Mouse (Mus musculus) limb, embryonic 12.5 days (tissue): Measurements from ENCODE around the gene Dync1li2. TPM values are rescaled to one million over a fixed set of nuclear protein-coding genes. Genes with fewer than 3 reads are reported as not detected.
A peak's percentile ranks its signal among the peaks of the same experiment; 100 is the strongest.

Source experiments
- ATAC-seq: fragments of 200-750 bp; cut with Nextera tagmentation; 2 replicates; pipeline ENCODE4 v1.8.0; 2017; ENCODE audit warnings: low read depth, moderate TSS enrichment; ENCODE audit not compliant: insufficient number of reproducible peaks, insufficient read depth, low FRiP score, low TSS enrichment
- H3K27ac ChIP-seq: fragments of 300-500 bp; sonication (generic); 2 replicates; pipeline ENCODE4 v1.5.1; 2016; ENCODE audit warnings: mild to moderate bottlenecking, moderate library complexity
- H3K27me3 ChIP-seq: fragments of 300-500 bp; sonication (generic); 2 replicates; pipeline ENCODE4 v1.6.1; 2016; ENCODE audit warnings: mild to moderate bottlenecking, moderate library complexity
- H3K36me3 ChIP-seq: fragments of 300-500 bp; sonication (generic); 2 replicates; pipeline ENCODE4 v1.6.1; 2016; ENCODE audit warnings: mild to moderate bottlenecking, moderate library complexity
- H3K4me1 ChIP-seq: fragments of 300-500 bp; sonication (generic); replicated peaks from 2 replicates; pipeline ENCODE4 v1.6.1; 2016
- H3K4me2 ChIP-seq: fragments of 300-500 bp; sonication (generic); 2 replicates; pipeline ENCODE4 v1.6.1; 2016; ENCODE audit warnings: mild to moderate bottlenecking, moderate library complexity
- H3K4me3 ChIP-seq: fragments of 300-500 bp; sonication (generic); replicated peaks from 2 replicates; pipeline ENCODE4 v1.5.1; 2016; ENCODE audit warnings: mild to moderate bottlenecking
- H3K9ac ChIP-seq: fragments of 300-500 bp; sonication (generic); replicated peaks from 2 replicates; pipeline ENCODE4 v1.6.1; 2016; ENCODE audit warnings: mild to moderate bottlenecking, moderate library complexity
- H3K9me3 ChIP-seq: fragments of 300-500 bp; sonication (generic); 2 replicates; pipeline ENCODE4 v1.6.1; 2016; ENCODE audit warnings: mild to moderate bottlenecking, moderate library complexity
- WGBS: fragments of 180-500 bp; shearing (Covaris S2); methylation state at CpG from one replicate; pipeline ENCODE4 v1.1.7; 2016; 5-methylcytosine and 5-hydroxymethylcytosine counted together
- polyA plus RNA-seq: library from polyadenylated mRNA; unstranded; fragments of >200 nt; fragmentation: Nextera tagmentation; extraction: Ambion mirVana; gene quantifications from 2 replicates; pipeline ENCODE4 v1.2.1, GENCODE M21; 2016

The Dync1li2 gene
- polyA plus RNA-seq, result 79.0 and 83.5 TPM in 2 replicates

- under 1% methylated on average over 75 of the region's 75 CpGs for WGBS
- Histone ChIP-seq H3K4me2 (peak within 1 kb of the TSS; percentile 90), H3K9me3 (no peaks in the 10 kb centered on the region), H3K4me3 (peak within 1 kb of the TSS; percentile 93), H3K9ac (peak within 1 kb of the TSS; percentile 93), H3K27me3 (no peaks in the 10 kb centered on the region), H3K36me3 (peaks cover 33% of the 10 kb centered on the region), H3K4me1 (peaks cover 13% of the 10 kb centered on the region), H3K27ac (peak within 1 kb of the TSS; percentile 87)
- ATAC-seq, result peak; percentile 81
Measured at GRCm38 (mm10) chr8:104442299-104443124, at the start of gene Dync1li2. TSS of gene Dync1li2 (minus strand) at chr8:104443047.

- H3K4me3 ChIP-seq, result no peak overlapping the region
- no peak overlapping the region for H3K27ac ChIP-seq
- WGBS, result 63% methylated on average over 1 of the region's 1 CpGs
- no peaks in the 10 kb centered on the region for H3K27me3 ChIP-seq
- H3K4me2 ChIP-seq, result no peak overlapping the region
- no peaks in the 10 kb centered on the region for H3K4me1 ChIP-seq
- ATAC-seq, result no peak
- H3K36me3 ChIP-seq, result no peaks in the 10 kb centered on the region
- no peaks in the 10 kb centered on the region for H3K9me3 ChIP-seq
- no peak overlapping the region for H3K9ac ChIP-seq
Measured at GRCm38 (mm10) chr8:104479091-104479490, 36.2 kb upstream of the Dync1li2 start.

GRCm38 (mm10) chr8:104472465-104472864 lies 29.6 kb upstream of the Dync1li2 start:
- Histone ChIP-seq H3K27me3 (no peaks in the 10 kb centered on the region), H3K36me3 (no peaks in the 10 kb centered on the region), H3K9ac (no peak overlapping the region), H3K4me3 (no peak overlapping the region), H3K4me2 (no peak overlapping the region), H3K9me3 (no peaks in the 10 kb centered on the region), H3K4me1 (no peaks in the 10 kb centered on the region), H3K27ac (no peak overlapping the region)
- ATAC-seq, result no peak
- 85% methylated on average over 3 of the region's 3 CpGs for WGBS

DNA sequence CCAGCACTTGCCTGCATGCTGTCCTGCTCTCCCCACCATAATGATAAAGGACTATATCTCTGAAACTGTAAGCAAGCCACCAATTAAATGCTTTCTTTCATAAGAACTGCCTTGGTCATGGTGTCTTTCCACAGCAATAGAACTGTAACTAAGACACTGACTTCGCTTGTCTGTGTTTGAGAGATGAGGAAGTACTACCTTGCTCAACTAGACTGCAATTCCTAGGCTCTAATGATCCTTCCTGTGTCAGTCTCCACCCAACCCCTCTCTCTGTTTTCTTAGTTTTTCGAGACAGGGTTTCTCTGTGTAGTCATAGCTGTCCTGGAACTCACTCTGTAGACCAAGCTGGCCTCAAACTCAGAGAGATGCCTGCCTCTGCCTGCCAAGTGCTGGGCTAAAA lies 24.6 kb upstream of the Dync1li2 start:
- H3K27ac ChIP-seq, result no peak overlapping the region
- no peak overlapping the region for H3K4me3 ChIP-seq
- no peaks in the 10 kb centered on the region for H3K36me3 ChIP-seq
- no peak for ATAC-seq
- no peaks in the 10 kb centered on the region for H3K27me3 ChIP-seq
- H3K4me2 ChIP-seq, result no peak overlapping the region
- no peaks in the 10 kb centered on the region for H3K4me1 ChIP-seq
- no peak overlapping the region for H3K9ac ChIP-seq
- no peaks in the 10 kb centered on the region for H3K9me3 ChIP-seq
- 76% methylated on average over 2 of the region's 2 CpGs for WGBS

- Histone ChIP-seq H3K4me2 (no peak overlapping the region), H3K9ac (no peak overlapping the region), H3K27ac (no peak overlapping the region), H3K36me3 (no peaks in the 10 kb centered on the region), H3K4me3 (no peak overlapping the region), H3K9me3 (no peaks in the 10 kb centered on the region), H3K27me3 (no peaks in the 10 kb centered on the region), H3K4me1 (no peaks in the 10 kb centered on the region)
- WGBS, result 88% methylated on average over 3 of the region's 3 CpGs
- ATAC-seq, result no peak
Measured at GRCm38 (mm10) chr8:104452177-104452576, 9.3 kb upstream of the Dync1li2 start.

- Histone ChIP-seq H3K4me2 (no peak overlapping the region), H3K9me3 (no peaks in the 10 kb centered on the region), H3K4me1 (no peaks in the 10 kb centered on the region), H3K27me3 (no peaks in the 10 kb centered on the region), H3K4me3 (no peak overlapping the region), H3K27ac (no peak overlapping the region), H3K36me3 (no peaks in the 10 kb centered on the region), H3K9ac (no peak overlapping the region)
- 86% methylated on average over 3 of the region's 3 CpGs for WGBS
- no peak for ATAC-seq
Measured at GRCm38 (mm10) chr8:104448796-104449195, 5.9 kb upstream of the Dync1li2 start.

DNA sequence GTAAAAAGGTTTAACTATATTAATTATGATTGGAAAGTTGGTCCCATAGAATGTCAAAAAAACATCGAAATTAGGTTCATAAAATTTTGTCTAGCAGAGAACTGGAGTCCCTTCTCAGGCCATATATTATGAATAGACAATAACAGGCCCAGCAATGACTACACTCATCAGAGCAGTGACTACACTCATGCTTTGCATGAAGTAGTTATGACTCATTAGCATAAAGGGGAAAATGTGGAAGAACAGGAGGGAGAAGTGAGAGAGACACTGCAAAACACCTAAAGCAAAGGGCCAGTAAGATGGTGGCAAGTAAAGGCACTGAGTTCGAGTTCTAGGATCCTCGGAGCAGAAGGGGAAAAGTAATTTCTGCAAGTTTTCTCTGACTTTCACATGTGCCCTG lies 3.2 kb upstream of the Dync1li2 start:
- no peak overlapping the region for H3K4me3 ChIP-seq
- H3K36me3 ChIP-seq, result peaks cover under 1% of the 10 kb centered on the region; the same call in 1 of the 2 replicates
- H3K9ac ChIP-seq, result no peak overlapping the region
- 86% methylated on average over 3 of the region's 3 CpGs for WGBS
- H3K27me3 ChIP-seq, result no peaks in the 10 kb centered on the region
- no peaks in the 10 kb centered on the region for H3K9me3 ChIP-seq
- ATAC-seq, result no peak
- H3K4me2 ChIP-seq, result no peak overlapping the region
- H3K27ac ChIP-seq, result no peak overlapping the region
- H3K4me1 ChIP-seq, result peaks cover 9% of the 10 kb centered on the region

GRCm38 (mm10) chr8:104445248-104445647 lies 2.4 kb upstream of the Dync1li2 start:
- Histone ChIP-seq H3K4me2 (no peak overlapping the region), H3K27me3 (no peaks in the 10 kb centered on the region), H3K36me3 (peaks cover 8% of the 10 kb centered on the region), H3K9me3 (no peaks in the 10 kb centered on the region), H3K4me3 (no peak overlapping the region), H3K4me1 (peaks cover 13% of the 10 kb centered on the region), H3K9ac (no peak overlapping the region), H3K27ac (no peak overlapping the region)
- no peak for ATAC-seq
- WGBS, result 61% methylated on average over 6 of the region's 6 CpGs

DNA sequence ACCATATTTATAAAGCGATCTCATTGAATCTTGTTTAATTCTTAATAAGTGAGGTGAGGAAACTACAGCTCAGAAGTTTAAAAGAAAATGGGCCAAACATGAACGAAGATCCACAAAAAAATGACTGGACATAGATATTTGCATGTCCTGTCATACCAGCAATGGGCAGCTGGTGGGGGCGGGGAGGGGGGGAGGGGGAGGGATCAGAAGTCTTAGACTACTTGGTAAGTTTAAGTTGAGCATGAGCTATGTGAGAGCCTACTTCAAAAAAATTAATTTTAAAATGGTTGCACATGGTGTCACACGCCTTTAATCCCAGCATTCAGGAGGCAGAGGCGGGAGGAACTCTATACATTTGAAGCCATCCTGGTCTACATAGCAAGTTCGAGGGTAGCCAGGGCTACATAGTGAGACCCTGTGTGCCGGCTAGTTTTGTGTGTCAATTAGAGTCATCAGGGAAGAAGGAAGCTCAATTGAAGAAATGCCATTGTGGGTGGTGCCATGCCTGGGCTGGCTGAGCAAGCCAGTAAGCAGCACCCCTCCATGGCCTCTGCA lies 355 bp upstream of the Dync1li2 start:
- 0 out of 2 replicates have a peak, but pooled peaks have one; percentile 23 for ATAC-seq
- H3K36me3 ChIP-seq, result peaks cover 29% of the 10 kb centered on the region
- H3K9ac ChIP-seq, result no peak overlapping the region
- WGBS, result 58% methylated on average over 7 of the region's 7 CpGs
- H3K27ac ChIP-seq, result no peak overlapping the region
- H3K4me2 ChIP-seq, result peak overlapping the region; percentile 90; the same call in 1 of the 2 replicates
- H3K9me3 ChIP-seq, result no peaks in the 10 kb centered on the region
- H3K4me1 ChIP-seq, result peaks cover 13% of the 10 kb centered on the region
- peak overlapping the region; percentile 93 for H3K4me3 ChIP-seq
- H3K27me3 ChIP-seq, result no peaks in the 10 kb centered on the region

GRCm38 (mm10) chr8:104441613-104442012 lies 1.2 kb downstream of the Dync1li2 start:
- Histone ChIP-seq H3K9ac (peak overlapping the region; percentile 93), H3K27me3 (no peaks in the 10 kb centered on the region), H3K36me3 (peaks cover 42% of the 10 kb centered on the region), H3K4me3 (peak overlapping the region; percentile 93), H3K27ac (no peak overlapping the region), H3K4me1 (peaks cover 13% of the 10 kb centered on the region), H3K9me3 (no peaks in the 10 kb centered on the region), H3K4me2 (peak overlapping the region; percentile 90)
- no peak for ATAC-seq
- WGBS, result 66% methylated on average over 7 of the region's 7 CpGs

DNA sequence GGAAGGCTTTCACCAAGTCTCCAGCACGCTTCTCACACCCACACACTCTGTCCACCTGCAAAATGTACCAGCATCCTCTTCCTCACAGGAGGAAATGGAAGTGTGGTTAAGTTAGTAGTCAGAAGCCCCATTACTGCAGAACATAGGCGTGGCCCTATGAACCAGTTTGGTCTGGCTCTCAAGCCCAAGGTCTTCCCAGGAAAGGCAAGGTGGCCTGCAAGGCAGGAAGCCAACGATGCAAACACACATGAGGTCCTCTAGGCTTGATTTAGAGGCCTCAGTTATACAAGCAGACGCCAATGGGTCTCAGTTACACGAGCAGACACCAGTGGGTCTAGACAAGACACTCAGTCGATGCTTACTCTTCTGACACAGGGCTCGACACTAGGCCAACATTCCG lies 3.4 kb downstream of the Dync1li2 start:
- Histone ChIP-seq H3K9me3 (no peaks in the 10 kb centered on the region), H3K4me1 (peaks cover 13% of the 10 kb centered on the region), H3K27me3 (no peaks in the 10 kb centered on the region), H3K27ac (no peak overlapping the region), H3K4me2 (no peak overlapping the region), H3K36me3 (peaks cover 64% of the 10 kb centered on the region), H3K9ac (no peak overlapping the region), H3K4me3 (no peak overlapping the region)
- no peak for ATAC-seq
- WGBS, result 95% methylated on average over 8 of the region's 8 CpGs
